Mouse (Mus musculus): ENCODE results near the gene Ascl1. TPM values are rescaled to one million over a fixed set of nuclear protein-coding genes. Genes with fewer than 3 reads are reported as not detected.

The Ascl1 gene
- polyA plus RNA-seq, 1 experiment from 2014 or later: 60.6 TPM

Other genes with a start within 250 kb of the Ascl1 start
- gene Pah, start 28.1 kb upstream of the Ascl1 start, polyA plus RNA-seq (2014; fragmentation: Nextera tagmentation; extraction: Ambion mirVana): not detected in 2 replicates